Comparison of ENCODE assay signal across 8 mouse cellular contexts in the genomic region with DNA sequence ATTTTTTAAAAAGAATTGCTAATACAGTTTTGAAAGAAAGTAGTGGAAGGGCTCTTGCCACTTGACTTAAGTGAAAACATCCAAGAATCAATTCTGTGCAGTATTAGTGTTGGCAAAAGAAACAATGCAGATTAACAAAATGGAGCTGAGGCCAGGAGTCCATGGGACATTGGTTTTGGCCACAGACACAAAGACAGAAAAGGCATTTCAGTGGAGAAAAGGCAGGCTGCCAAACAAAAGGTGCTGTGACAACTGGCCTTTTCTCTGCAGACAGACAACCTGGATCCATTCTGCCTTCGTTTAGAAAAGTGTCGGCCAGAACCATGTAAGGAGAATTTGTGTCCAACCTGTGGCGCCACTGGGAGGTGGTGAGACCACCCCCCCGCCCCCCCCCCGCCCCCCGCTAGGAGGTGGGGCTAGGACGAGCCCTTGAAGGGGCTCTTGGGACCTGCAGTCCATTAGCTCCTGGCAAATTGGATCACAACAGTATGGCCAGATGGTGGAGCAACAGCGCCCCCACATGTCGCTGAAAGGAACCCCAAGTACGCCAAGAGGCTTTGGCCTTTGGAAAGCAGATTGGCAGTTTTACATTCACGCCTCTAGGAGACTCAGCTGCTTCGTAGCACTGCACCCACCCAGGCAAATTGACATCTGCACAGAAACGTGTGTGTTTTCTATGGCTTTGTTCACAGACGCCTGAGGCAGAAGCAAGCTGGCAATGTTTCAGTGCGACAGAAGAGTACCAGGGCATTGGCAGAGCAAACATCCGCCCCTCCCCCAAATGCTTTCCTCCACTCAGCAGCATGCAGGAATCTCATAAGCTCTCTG. TPM values are rescaled to one million over a fixed set of nuclear protein-coding genes. Genes with fewer than 3 reads are reported as not detected.
DNase-seq lines count a peak whose midpoint lies in the region; ATAC-seq and TF ChIP-seq lines count a peak whose summit lies in the region.

No protein-coding gene starts in this region.

- H3K4me3 ChIP-seq in forebrain, embryonic 11.5 days (ENCODE audit: low read depth, low read length), result no peak overlapping the region
- H3K4me3 ChIP-seq in heart, embryonic 16.5 days (ENCODE audit: low read length), result peak overlapping the region; percentile 13; the same call in 1 of the 2 replicates
- no peak overlapping the region for H3K4me3 ChIP-seq in liver, embryonic 13.5 days (replicated peaks)
- no peak overlapping the region for H3K4me3 ChIP-seq in neural tube, embryonic 14.5 days (ENCODE audit: low read depth, low read length)
- H3K4me3 ChIP-seq in testis, adult 2 months (ENCODE audit: control insufficient read depth, low read depth, low read length), result no peak overlapping the region

- H3K27ac ChIP-seq in forebrain, embryonic 11.5 days (ENCODE audit: low read depth, low read length), result no peak overlapping the region
- H3K27ac ChIP-seq in heart, embryonic 16.5 days (ENCODE audit: low read length), result no peak overlapping the region
- H3K27ac ChIP-seq in liver, embryonic 13.5 days, result no peak overlapping the region
- H3K27ac ChIP-seq in neural tube, embryonic 14.5 days (ENCODE audit: low read depth, low read length), result peak overlapping the region; percentile 60
- H3K27ac ChIP-seq in testis, adult 2 months (ENCODE audit: control insufficient read depth, insufficient read depth, low read depth, low read length), result no peak overlapping the region

- TF ChIP-seq POLR2A in testis, adult 2 months (IDR thresholded peaks at IDR 0.05; ENCODE audit: control insufficient read depth, low read depth, low read length), result no peak

- peak; percentile 81 for DNase-seq in CD4-positive helper T cell, adult 2 months (ENCODE audit: low read depth, low spot score)
- DNase-seq in brain, embryonic 18.5 days (ENCODE audit: low read depth, low spot score), result peak; percentile 88
- peak; percentile 95 for DNase-seq in forebrain, embryonic 11.5 days (ENCODE audit: low spot score)
- peak; percentile 88 to 91 for DNase-seq in kidney, postnatal 25 days
- DNase-seq in liver, embryonic 13.5 days, result peak; percentile 42

- H3K9ac ChIP-seq in forebrain, embryonic 11.5 days (ENCODE audit: low read length), result 0 out of 2 replicates have a peak overlapping the region, but pooled peaks have one; percentile 27
- H3K9ac ChIP-seq in heart, embryonic 16.5 days (ENCODE audit: low read length), result 0 out of 2 replicates have a peak overlapping the region, but pooled peaks have one; percentile 2
- no peak overlapping the region for H3K9ac ChIP-seq in liver, embryonic 13.5 days
- H3K9ac ChIP-seq in neural tube, embryonic 14.5 days (replicated peaks; ENCODE audit: low read depth, low read length), result no peak overlapping the region; the same call in 1 of the 2 replicates

- peak overlapping the region; percentile 36 for H3K4me2 ChIP-seq in forebrain, embryonic 11.5 days (ENCODE audit: low read depth, low read length, severe bottlenecking)
- peak overlapping the region; percentile 52 for H3K4me2 ChIP-seq in heart, embryonic 16.5 days (ENCODE audit: low read depth, low read length)
- H3K4me2 ChIP-seq in liver, embryonic 13.5 days, result peak overlapping the region; percentile 1; the same call in 1 of the 2 replicates
- peak overlapping the region; percentile 41 for H3K4me2 ChIP-seq in neural tube, embryonic 14.5 days (ENCODE audit: low read depth, low read length)

- H3K36me3 ChIP-seq in forebrain, embryonic 11.5 days (ENCODE audit: control insufficient read depth, insufficient read depth, low read length), result no peaks in the 10 kb centered on the region
- H3K36me3 ChIP-seq in heart, embryonic 16.5 days (ENCODE audit: control insufficient read depth, insufficient read depth), result no peaks in the 10 kb centered on the region
- H3K36me3 ChIP-seq in liver, embryonic 13.5 days, result no peaks in the 10 kb centered on the region
- H3K36me3 ChIP-seq in neural tube, embryonic 14.5 days (ENCODE audit: control insufficient read depth, insufficient read depth, low read length), result no peaks in the 10 kb centered on the region
- H3K36me3 ChIP-seq in testis, adult 2 months (ENCODE audit: control insufficient read depth, insufficient read depth, low read length), result no peaks in the 10 kb centered on the region

- WGBS in forebrain, embryonic 11.5 days, result 2% methylated on average over 16 of the region's 16 CpGs
- WGBS in heart, embryonic 16.5 days, result 3% methylated on average over 16 of the region's 16 CpGs
- 4% methylated on average over 16 of the region's 16 CpGs for WGBS in liver, embryonic 13.5 days (ENCODE audit: insufficient replicate concordance)
- WGBS in neural tube, embryonic 14.5 days, result 2% methylated on average over 16 of the region's 16 CpGs

- no peaks in the 10 kb centered on the region for H3K9me3 ChIP-seq in forebrain, embryonic 11.5 days (ENCODE audit: control insufficient read depth, low read length)
- no peaks in the 10 kb centered on the region for H3K9me3 ChIP-seq in heart, embryonic 16.5 days (replicated peaks; ENCODE audit: control insufficient read depth, low read length)
- no peaks in the 10 kb centered on the region for H3K9me3 ChIP-seq in liver, embryonic 13.5 days (replicated peaks)
- no peaks in the 10 kb centered on the region for H3K9me3 ChIP-seq in neural tube, embryonic 14.5 days (ENCODE audit: control insufficient read depth, low read length)

- H3K4me1 ChIP-seq in forebrain, embryonic 11.5 days (replicated peaks; ENCODE audit: control insufficient read depth, insufficient read depth, low read length), result no peaks in the 10 kb centered on the region; the same call in 1 of the 2 replicates
- peaks cover 3% of the 10 kb centered on the region for H3K4me1 ChIP-seq in heart, embryonic 16.5 days (ENCODE audit: control insufficient read depth, insufficient read depth, low read length)
- H3K4me1 ChIP-seq in liver, embryonic 13.5 days (replicated peaks), result no peaks in the 10 kb centered on the region
- H3K4me1 ChIP-seq in neural tube, embryonic 14.5 days (ENCODE audit: control insufficient read depth, insufficient read depth, low read length), result peaks cover 7% of the 10 kb centered on the region; the same call in 1 of the 2 replicates
- no peaks in the 10 kb centered on the region for H3K4me1 ChIP-seq in testis, adult 2 months (ENCODE audit: control insufficient read depth, insufficient read depth, low read length)

- no peaks in the 10 kb centered on the region for H3K27me3 ChIP-seq in forebrain, embryonic 11.5 days (ENCODE audit: control insufficient read depth, insufficient read depth, low read length)
- no peaks in the 10 kb centered on the region for H3K27me3 ChIP-seq in heart, embryonic 16.5 days (ENCODE audit: control insufficient read depth, insufficient read depth, low read length)
- peaks cover 8% of the 10 kb centered on the region for H3K27me3 ChIP-seq in liver, embryonic 13.5 days
- no peaks in the 10 kb centered on the region for H3K27me3 ChIP-seq in neural tube, embryonic 14.5 days (ENCODE audit: control insufficient read depth, insufficient read depth, low read length)
- H3K27me3 ChIP-seq in testis, adult 2 months (ENCODE audit: control insufficient read depth, insufficient read depth, low read length), result no peaks in the 10 kb centered on the region

- TF ChIP-seq CTCF in testis, adult 2 months (IDR thresholded peaks at IDR 0.05; ENCODE audit: control insufficient read depth, insufficient read depth, insufficient replicate concordance, low read depth, low read length), result peak; percentile 91

- peak; percentile 86 for ATAC-seq in forebrain, embryonic 11.5 days (replicated peaks; ENCODE audit: low FRiP score)
- peak; percentile 88 for ATAC-seq in heart, embryonic 16.5 days (replicated peaks; ENCODE audit: extremely low read depth, insufficient read depth, low FRiP score)
- ATAC-seq in liver, embryonic 13.5 days (ENCODE audit: low read depth), result no peak
- ATAC-seq in neural tube, embryonic 14.5 days (ENCODE audit: low read depth), result peak; percentile 91

RNA-seq across cellular contexts. Expression of a gene that starts 8.5 kb away (rescaled TPM):
- polyA plus RNA-seq in forebrain, embryonic 11.5 days (2014; fragmentation: Nextera tagmentation; extraction: Ambion mirVana), result 12.9 and 13.3 TPM in 2 replicates
- polyA plus RNA-seq in heart, embryonic 16.5 days (2015; fragmentation: Nextera tagmentation; extraction: Ambion mirVana), result 35.8 and 39.5 TPM in 2 replicates
- 2.4 and 2.8 TPM in 2 replicates for polyA plus RNA-seq in liver, embryonic 13.5 days (2015; fragmentation: Nextera tagmentation; extraction: Ambion mirVana)
- polyA plus RNA-seq in neural tube, embryonic 14.5 days (2014; fragmentation: Nextera tagmentation; extraction: Ambion mirVana), result 33.3 and 35.5 TPM in 2 replicates
- polyA plus RNA-seq in testis, adult 2 months (2012; rRNA removed), result 7.9 and 8.4 TPM in 2 replicates

RNA-seq across cellular contexts. Expression of a gene that starts 18.5 kb away (rescaled TPM):
- polyA plus RNA-seq in forebrain, embryonic 11.5 days (2014; fragmentation: Nextera tagmentation; extraction: Ambion mirVana), result not detected in 2 replicates
- not detected in 2 replicates for polyA plus RNA-seq in heart, embryonic 16.5 days (2015; fragmentation: Nextera tagmentation; extraction: Ambion mirVana)
- not detected in 2 replicates for polyA plus RNA-seq in liver, embryonic 13.5 days (2015; fragmentation: Nextera tagmentation; extraction: Ambion mirVana)
- not detected in 2 replicates for polyA plus RNA-seq in neural tube, embryonic 14.5 days (2014; fragmentation: Nextera tagmentation; extraction: Ambion mirVana)
- not detected in 2 replicates for polyA plus RNA-seq in testis, adult 2 months (2012; rRNA removed)

RNA-seq across cellular contexts. Expression of a gene that starts 36.0 kb away (rescaled TPM):
- polyA plus RNA-seq in forebrain, embryonic 11.5 days (2014; fragmentation: Nextera tagmentation; extraction: Ambion mirVana), result 2.1 and 2.6 TPM in 2 replicates
- polyA plus RNA-seq in heart, embryonic 16.5 days (2015; fragmentation: Nextera tagmentation; extraction: Ambion mirVana), result 1.7 and 2.2 TPM in 2 replicates
- 0.17 and 0.28 TPM in 2 replicates for polyA plus RNA-seq in liver, embryonic 13.5 days (2015; fragmentation: Nextera tagmentation; extraction: Ambion mirVana)
- 7.4 and 8.4 TPM in 2 replicates for polyA plus RNA-seq in neural tube, embryonic 14.5 days (2014; fragmentation: Nextera tagmentation; extraction: Ambion mirVana)
- polyA plus RNA-seq in testis, adult 2 months (2012; rRNA removed), result 0.11 and 0.18 TPM in 2 replicates

Comparison
In these comparisons a context has a peak if more than half of its experiments do, and no peak if none do; other contexts are left out.
1. DNase-seq: peak in every context shown above with its lines; median percentile 95 in forebrain, embryonic 11.5 days; 90 in kidney, postnatal 25 days; 88 in brain, embryonic 18.5 days; 81 in CD4-positive helper T cell, adult 2 months; 42 in liver, embryonic 13.5 days.
2. H3K4me2 ChIP-seq: peak in every context shown above with its lines; median percentile 52 in heart, embryonic 16.5 days; 41 in neural tube, embryonic 14.5 days; 36 in forebrain, embryonic 11.5 days; 1 in liver, embryonic 13.5 days.
3. H3K9ac ChIP-seq: peak in forebrain, embryonic 11.5 days (single experiment) and heart, embryonic 16.5 days (single experiment); none in liver, embryonic 13.5 days (single experiment) and neural tube, embryonic 14.5 days (single experiment).